Mouse (Mus musculus) embryonic fibroblast, embryonic 13.5 days (primary cell): ENCODE data around the gene Lrrc74b. TPM values are rescaled to one million over a fixed set of nuclear protein-coding genes. Genes with fewer than 3 reads are reported as not detected.
A peak's percentile ranks its signal among the peaks of the same experiment; 100 is the strongest.
"Not testable (repeated sequence)": the region's sequence is repeated elsewhere in the genome, so short reads cannot be mapped to it uniquely, and the experiment has no call there.

Source experiments
- H3K27ac ChIP-seq: 2 replicates; pipeline ENCODE4 v1.5.1; 2012; ENCODE audit warnings: low read length, control low read depth, inconsistent platforms; ENCODE audit not compliant: insufficient read depth
- H3K4me1 ChIP-seq: 2 replicates; pipeline ENCODE4 v1.6.1; 2011; ENCODE audit warnings: low read length; ENCODE audit not compliant: control insufficient read depth, insufficient read depth
- H3K4me3 ChIP-seq: 2 replicates; pipeline ENCODE4 v1.5.1; 2011; ENCODE audit warnings: mild to moderate bottlenecking, control low read depth, low read length; ENCODE audit not compliant: insufficient read depth
- CTCF ChIP-seq: IDR thresholded peaks from 2 replicates; pipeline ENCODE4 v1.5.1; 2011; ENCODE audit warnings: mild to moderate bottlenecking, control low read depth, low read length, moderate library complexity, borderline replicate concordance; ENCODE audit not compliant: insufficient read depth
- POLR2A ChIP-seq: IDR thresholded peaks from 2 replicates; pipeline ENCODE4 v1.6.1; 2011; ENCODE audit warnings: low read depth, mild to moderate bottlenecking, control low read depth, low read length, moderate library complexity
- polyA plus RNA-seq: library from polyadenylated mRNA; stranded (reverse); fragments of >200 nt; gene quantifications from 2 replicates; pipeline ENCODE4 v1.2.4, GENCODE M21; 2011; ENCODE audit warnings: low read depth; ENCODE audit not compliant: missing spikeins, insufficient read length

Gene Lrrc74b
- polyA plus RNA-seq, 1 experiment, result 0.25 TPM

- no peak overlapping the region for H3K4me3 ChIP-seq
- no peak overlapping the region for H3K27ac ChIP-seq
- peaks cover 12% of the 10 kb centered on the region; the same call in 1 of the 2 replicates for H3K4me1 ChIP-seq
- TF ChIP-seq CTCF, result no peak
- TF ChIP-seq POLR2A, result no peak
Measured at GRCm38 (mm10) chr16:17564771-17565170, 3.7 kb upstream of the Lrrc74b start.

- TF ChIP-seq CTCF (no peak), POLR2A (no peak)
- no peak overlapping the region for H3K4me3 ChIP-seq
- peaks cover 12% of the 10 kb centered on the region; the same call in 1 of the 2 replicates for H3K4me1 ChIP-seq
- peak overlapping the region; percentile 41; the same call in 1 of the 2 replicates for H3K27ac ChIP-seq
Measured at GRCm38 (mm10) chr16:17564221-17564620, 3.2 kb upstream of the Lrrc74b start.

GRCm38 (mm10) chr16:17563580-17563979 is 2.5 kb upstream of the Lrrc74b start:
- peaks cover 15% of the 10 kb centered on the region for H3K4me1 ChIP-seq
- TF ChIP-seq CTCF, result no peak
- TF ChIP-seq POLR2A, result no peak
- no peak overlapping the region for H3K4me3 ChIP-seq
- H3K27ac ChIP-seq, result peak overlapping the region; percentile 41; the same call in 1 of the 2 replicates

GRCm38 (mm10) chr16:17561751-17562208 is 733 bp upstream of the Lrrc74b start, which contains the start of gene P2rx6:
Gene P2rx6, plus strand, starts transcription at chr16:17561885.
- Histone ChIP-seq H3K27ac (peak within 1 kb of the TSS; percentile 47), H3K4me1 (peaks cover 17% of the 10 kb centered on the region), H3K4me3 (0 out of 2 replicates have a peak within 1 kb of the TSS, but pooled peaks have one; percentile 5)
- no peak for TF ChIP-seq CTCF
- TF ChIP-seq POLR2A, result peak; percentile 44; the same call in 1 of the 2 replicates

- Histone ChIP-seq H3K4me1 (peaks cover 17% of the 10 kb centered on the region), H3K27ac (no peak overlapping the region), H3K4me3 (no peak overlapping the region)
- no peak for TF ChIP-seq POLR2A
- no peak for TF ChIP-seq CTCF
Measured at GRCm38 (mm10) chr16:17559396-17560027, 1.5 kb downstream of the Lrrc74b start.

GRCm38 (mm10) chr16:17558811-17559210 is 2.2 kb downstream of the Lrrc74b start:
- Histone ChIP-seq H3K27ac (no peak overlapping the region), H3K4me1 (peaks cover 13% of the 10 kb centered on the region; the same call in 1 of the 2 replicates), H3K4me3 (no peak overlapping the region)
- TF ChIP-seq POLR2A, result no peak
- no peak for TF ChIP-seq CTCF

- Histone ChIP-seq H3K4me1 (peaks cover 13% of the 10 kb centered on the region; the same call in 1 of the 2 replicates), H3K4me3 (no peak overlapping the region), H3K27ac (no peak overlapping the region)
- no peak for TF ChIP-seq POLR2A
- peak; percentile 97 for TF ChIP-seq CTCF
Measured at GRCm38 (mm10) chr16:17557947-17558480, 3.0 kb downstream of the Lrrc74b start.

- no peak for TF ChIP-seq POLR2A
- TF ChIP-seq CTCF, result no peak
- peaks cover 13% of the 10 kb centered on the region; the same call in 1 of the 2 replicates for H3K4me1 ChIP-seq
- H3K27ac ChIP-seq, result no peak overlapping the region
- no peak overlapping the region for H3K4me3 ChIP-seq
Measured at GRCm38 (mm10) chr16:17556907-17557306, 4.1 kb downstream of the Lrrc74b start.

GRCm38 (mm10) chr16:17556180-17556579 is 4.9 kb downstream of the Lrrc74b start:
- no peak overlapping the region for H3K27ac ChIP-seq
- H3K4me1 ChIP-seq, result peaks cover 10% of the 10 kb centered on the region; the same call in 1 of the 2 replicates
- H3K4me3 ChIP-seq, result no peak overlapping the region
- no peak for TF ChIP-seq CTCF
- TF ChIP-seq POLR2A, result no peak

- H3K4me3 ChIP-seq, H3K27ac ChIP-seq: not testable (repeated sequence)
Measured at GRCm38 (mm10) chr16:17554702-17555101, 6.3 kb downstream of the Lrrc74b start.

More at GRCm38 (mm10) chr16:17554702-17555101, 6.3 kb downstream of the Lrrc74b start:
- not testable (repeated sequence) for H3K4me1 ChIP-seq
